Mouse (Mus musculus) hindbrain, postnatal 0 days (tissue): ENCODE measurements around the gene Ptgir. TPM values are rescaled to one million over a fixed set of nuclear protein-coding genes. Genes with fewer than 3 reads are reported as not detected.

Source experiments
- ATAC-seq: fragments of 200-750 bp; cut with Nextera tagmentation; 2 replicates; pipeline ENCODE4 v1.8.0; 2017; ENCODE audit warnings: mild to moderate bottlenecking, moderate TSS enrichment, moderate library complexity
- DNase-seq: peaks from one replicate; pipeline ENCODE4 v3.0.0-alpha.2; 2015; ENCODE audit warnings: low spot score
- H3K27ac ChIP-seq: fragments of 300-500 bp; sonication (generic); 2 replicates; pipeline ENCODE4 v1.5.1; 2014; ENCODE audit warnings: mild to moderate bottlenecking
- H3K27me3 ChIP-seq: fragments of 300-500 bp; sonication (generic); 2 replicates; pipeline ENCODE4 v1.6.1; 2014; ENCODE audit warnings: low read length, mixed read lengths; ENCODE audit not compliant: insufficient read depth
- H3K36me3 ChIP-seq: fragments of 300-500 bp; sonication (generic); 2 replicates; pipeline ENCODE4 v1.6.1; 2014; ENCODE audit warnings: low read length, mixed read lengths; ENCODE audit not compliant: insufficient read depth
- H3K4me1 ChIP-seq: fragments of 300-500 bp; sonication (generic); 2 replicates; pipeline ENCODE4 v1.6.1; 2014; ENCODE audit warnings: antibody characterized with exemption, low read length, mixed read lengths; ENCODE audit not compliant: insufficient read depth
- H3K4me2 ChIP-seq: fragments of 300-500 bp; sonication (generic); 2 replicates; pipeline ENCODE4 v1.6.1; 2014; ENCODE audit warnings: low read depth, mild to moderate bottlenecking, low read length, moderate library complexity, mixed read lengths
- H3K4me3 ChIP-seq: fragments of 300-500 bp; sonication (generic); 2 replicates; pipeline ENCODE4 v1.5.1; 2014; ENCODE audit warnings: low read length
- H3K9ac ChIP-seq: fragments of 300-500 bp; sonication (generic); replicated peaks from 2 replicates; pipeline ENCODE4 v1.6.1; 2014; ENCODE audit warnings: mild to moderate bottlenecking, low read length, moderate library complexity, mixed read lengths
- H3K9me3 ChIP-seq: fragments of 300-500 bp; sonication (generic); 2 replicates; pipeline ENCODE4 v1.6.1; 2016; ENCODE audit warnings: low read length, mixed read lengths
- CTCF ChIP-seq: IDR thresholded peaks from 2 replicates; pipeline ENCODE4 v1.5.1; 2016; ENCODE audit warnings: antibody characterized with exemption, control low read depth, low read depth
- WGBS: fragments of 180-500 bp; shearing (Covaris S2); extraction: QIAGEN DNeasy Blood & Tissue Kit; methylation state at CpG from one replicate; pipeline ENCODE4 v1.1.7; 2014; 5-methylcytosine and 5-hydroxymethylcytosine counted together
- polyA plus RNA-seq: library from polyadenylated mRNA; unstranded; fragments of >200 nt; fragmentation: Nextera tagmentation; extraction: Ambion mirVana; gene quantifications from 2 replicates; pipeline ENCODE4 v1.2.1, GENCODE M21; 2015
- total RNA-seq: library from RNA; depleted of rRNA; stranded (reverse); fragments of >200 nt; gene quantifications from 2 replicates; pipeline ENCODE4 v1.2.3, GENCODE M21; 2014

Gene Ptgir
- total and polyA plus RNA-seq, 2 experiments from 2014 or later: 0.05 to 0.21 TPM

- TF ChIP-seq CTCF: peak; percentile 87
- H3K9ac ChIP-seq: no peak overlapping the region
- H3K4me3 ChIP-seq: no peak overlapping the region
- no peaks in the 10 kb centered on the region for H3K9me3 ChIP-seq
- 20% methylated on average over 14 of the region's 14 CpGs for WGBS
- peak overlapping the region; percentile 27 for H3K4me2 ChIP-seq
- peak overlapping the region; percentile 46 for H3K27ac ChIP-seq
- DNase-seq (peak; percentile 88), ATAC-seq (peak; percentile 73)
- H3K4me1 ChIP-seq: peaks cover 6% of the 10 kb centered on the region; the same call in 1 of the 2 replicates
- no peaks in the 10 kb centered on the region for H3K36me3 ChIP-seq
- no peaks in the 10 kb centered on the region for H3K27me3 ChIP-seq
Observed at GRCm38 (mm10) chr7:16932704-16933577, 26.7 kb downstream of the Ptgir start.

GRCm38 (mm10) chr7:16937312-16937711, 31.0 kb downstream of the Ptgir start:
- Histone ChIP-seq H3K4me3 (no peak overlapping the region), H3K36me3 (no peaks in the 10 kb centered on the region), H3K9me3 (no peaks in the 10 kb centered on the region), H3K27me3 (no peaks in the 10 kb centered on the region), H3K4me1 (peaks cover 14% of the 10 kb centered on the region), H3K4me2 (no peak overlapping the region), H3K9ac (no peak overlapping the region), H3K27ac (no peak overlapping the region)
- no peak for DNase-seq
- WGBS: 46% methylated on average over 4 of the region's 4 CpGs
- no peak for ATAC-seq
- TF ChIP-seq CTCF: peak; percentile 57

- no peak overlapping the region for H3K4me2 ChIP-seq
- H3K27ac ChIP-seq: peak overlapping the region; percentile 67
- H3K36me3 ChIP-seq: no peaks in the 10 kb centered on the region
- no peak for TF ChIP-seq CTCF
- no peak overlapping the region for H3K9ac ChIP-seq
- 0 out of 2 replicates have a peak overlapping the region, but pooled peaks have one; percentile 4 for H3K4me3 ChIP-seq
- H3K9me3 ChIP-seq: no peaks in the 10 kb centered on the region
- WGBS: 53% methylated on average over 17 of the region's 17 CpGs
- peak; percentile 93 for DNase-seq
- no peaks in the 10 kb centered on the region for H3K27me3 ChIP-seq
- peaks cover 10% of the 10 kb centered on the region for H3K4me1 ChIP-seq
- peak; percentile 87 for ATAC-seq
Observed at GRCm38 (mm10) chr7:16938117-16938791, 32.0 kb downstream of the Ptgir start.

- ATAC-seq (no peak), DNase-seq (peak; percentile 46)
- Histone ChIP-seq H3K9me3 (no peaks in the 10 kb centered on the region), H3K27me3 (no peaks in the 10 kb centered on the region), H3K9ac (0 out of 2 replicates have a peak overlapping the region, but pooled peaks have one; percentile 28), H3K36me3 (no peaks in the 10 kb centered on the region), H3K4me1 (peaks cover 19% of the 10 kb centered on the region), H3K4me2 (no peak overlapping the region), H3K4me3 (no peak overlapping the region), H3K27ac (peak overlapping the region; percentile 74; the same call in 1 of the 2 replicates)
- no peak for TF ChIP-seq CTCF
- WGBS: 27% methylated on average over 7 of the region's 7 CpGs
Observed at GRCm38 (mm10) chr7:16940292-16940691, 34.0 kb downstream of the Ptgir start.

GRCm38 (mm10) chr7:16942861-16943260, 36.6 kb downstream of the Ptgir start:
- H3K27ac ChIP-seq: peak overlapping the region; percentile 91
- 27% methylated on average over 4 of the region's 4 CpGs for WGBS
- H3K4me3 ChIP-seq: no peak overlapping the region
- no peaks in the 10 kb centered on the region for H3K36me3 ChIP-seq
- peaks cover 27% of the 10 kb centered on the region for H3K4me1 ChIP-seq
- H3K9me3 ChIP-seq: no peaks in the 10 kb centered on the region
- DNase-seq: peak; percentile 68
- ATAC-seq: no peak
- H3K4me2 ChIP-seq: no peak overlapping the region
- no peak overlapping the region for H3K9ac ChIP-seq
- no peaks in the 10 kb centered on the region for H3K27me3 ChIP-seq
- no peak for TF ChIP-seq CTCF

GRCm38 (mm10) chr7:16944061-16944807, 37.9 kb downstream of the Ptgir start, which contains the start of gene Pnmal2:
TSS of gene Pnmal2 (plus strand) at chr7:16944682.
- Histone ChIP-seq H3K36me3 (no peaks in the 10 kb centered on the region), H3K27me3 (no peaks in the 10 kb centered on the region), H3K27ac (peak within 1 kb of the TSS; percentile 91), H3K4me2 (peak within 1 kb of the TSS; percentile 96), H3K9me3 (no peaks in the 10 kb centered on the region), H3K4me3 (peak within 1 kb of the TSS; percentile 64), H3K4me1 (peaks cover 38% of the 10 kb centered on the region), H3K9ac (peak within 1 kb of the TSS; percentile 72)
- WGBS: 7% methylated on average over 36 of the region's 36 CpGs
- peak; percentile 97 for DNase-seq
- no peak for TF ChIP-seq CTCF
- peak; percentile 87 for ATAC-seq
